Mouse (Mus musculus) limb, embryonic 13.5 days (tissue): ENCODE results near the gene Ppp1r9a. TPM values are rescaled to one million over a fixed set of nuclear protein-coding genes. Genes with fewer than 3 reads are reported as not detected.

Source experiments
- ATAC-seq: fragments of 200-750 bp; cut with Nextera tagmentation; 2 replicates; pipeline ENCODE4 v1.8.0; 2017; ENCODE audit warnings: low read depth, moderate number of reproducible peaks, moderate TSS enrichment; ENCODE audit not compliant: low FRiP score
- H3K27ac ChIP-seq: fragments of 300-500 bp; sonication (generic); 2 replicates; pipeline ENCODE4 v1.5.1; 2015; ENCODE audit warnings: inconsistent platforms, mild to moderate bottlenecking, moderate library complexity
- H3K27me3 ChIP-seq: fragments of 300-500 bp; sonication (generic); 2 replicates; pipeline ENCODE4 v1.6.1; 2015; ENCODE audit warnings: mild to moderate bottlenecking, inconsistent platforms
- H3K36me3 ChIP-seq: fragments of 300-500 bp; sonication (generic); 2 replicates; pipeline ENCODE4 v1.6.1; 2015; ENCODE audit warnings: inconsistent platforms, mild to moderate bottlenecking, moderate library complexity
- H3K4me1 ChIP-seq: fragments of 300-500 bp; sonication (generic); 2 replicates; pipeline ENCODE4 v1.6.1; 2015; ENCODE audit warnings: inconsistent platforms
- H3K4me2 ChIP-seq: fragments of 300-500 bp; sonication (generic); replicated peaks from 2 replicates; pipeline ENCODE4 v1.6.1; 2015; ENCODE audit warnings: inconsistent platforms, mild to moderate bottlenecking, moderate library complexity
- H3K4me3 ChIP-seq: fragments of 300-500 bp; sonication (generic); 2 replicates; pipeline ENCODE4 v1.5.1; 2015; ENCODE audit warnings: moderate library complexity, mild to moderate bottlenecking, inconsistent platforms
- H3K9ac ChIP-seq: fragments of 300-500 bp; sonication (generic); 2 replicates; pipeline ENCODE4 v1.6.1; 2015; ENCODE audit warnings: mild to moderate bottlenecking, inconsistent platforms
- H3K9me3 ChIP-seq: fragments of 300-500 bp; sonication (generic); 2 replicates; pipeline ENCODE4 v1.6.1; 2016; ENCODE audit warnings: inconsistent platforms
- WGBS: fragments of 180-500 bp; shearing (Covaris S2); methylation state at CpG from one replicate; pipeline ENCODE4 v1.1.7; 2015; 5-methylcytosine and 5-hydroxymethylcytosine counted together
- polyA plus RNA-seq: library from polyadenylated mRNA; unstranded; fragments of >200 nt; fragmentation: Nextera tagmentation; extraction: Ambion mirVana; gene quantifications from 2 replicates; pipeline ENCODE4 v1.2.1, GENCODE M21; 2015

Gene Ppp1r9a
- polyA plus RNA-seq, 1 experiment from 2014 or later, result 23.6 TPM

GRCm38 (mm10) chr6:5099842-5100241 lies 197.1 kb downstream of the Ppp1r9a start:
- Histone ChIP-seq H3K4me3 (no peak overlapping the region), H3K4me1 (peaks cover 38% of the 10 kb centered on the region), H3K36me3 (no peaks in the 10 kb centered on the region), H3K9ac (no peak overlapping the region), H3K4me2 (no peak overlapping the region), H3K9me3 (no peaks in the 10 kb centered on the region), H3K27ac (no peak overlapping the region), H3K27me3 (no peaks in the 10 kb centered on the region)
- 18% methylated on average over 8 of the region's 8 CpGs for WGBS
- no peak for ATAC-seq

GRCm38 (mm10) chr6:5100347-5100746 lies 197.6 kb downstream of the Ppp1r9a start:
- no peaks in the 10 kb centered on the region for H3K36me3 ChIP-seq
- H3K4me2 ChIP-seq, result no peak overlapping the region
- no peak for ATAC-seq
- H3K4me1 ChIP-seq, result peaks cover 33% of the 10 kb centered on the region
- H3K9ac ChIP-seq, result no peak overlapping the region
- no peaks in the 10 kb centered on the region for H3K9me3 ChIP-seq
- H3K4me3 ChIP-seq, result no peak overlapping the region
- no peak overlapping the region for H3K27ac ChIP-seq
- H3K27me3 ChIP-seq, result no peaks in the 10 kb centered on the region
- 51% methylated on average over 10 of the region's 10 CpGs for WGBS

GRCm38 (mm10) chr6:5102741-5103140 lies 200.0 kb downstream of the Ppp1r9a start:
- Histone ChIP-seq H3K27me3 (no peaks in the 10 kb centered on the region), H3K9me3 (no peaks in the 10 kb centered on the region), H3K4me3 (no peak overlapping the region), H3K9ac (no peak overlapping the region), H3K36me3 (no peaks in the 10 kb centered on the region), H3K4me1 (peaks cover 29% of the 10 kb centered on the region), H3K4me2 (no peak overlapping the region), H3K27ac (no peak overlapping the region)
- 3% methylated on average over 2 of the region's 2 CpGs for whole genome bisulfite sequencing
- ATAC-seq, result peak; percentile 57; the same call in 1 of the 2 replicates

GRCm38 (mm10) chr6:5103769-5104168 lies 201.1 kb downstream of the Ppp1r9a start:
- no peaks in the 10 kb centered on the region for H3K27me3 ChIP-seq
- peaks cover 35% of the 10 kb centered on the region for H3K4me1 ChIP-seq
- no peak overlapping the region for H3K4me2 ChIP-seq
- H3K9ac ChIP-seq, result no peak overlapping the region
- no peaks in the 10 kb centered on the region for H3K36me3 ChIP-seq
- H3K9me3 ChIP-seq, result no peaks in the 10 kb centered on the region
- H3K4me3 ChIP-seq, result no peak overlapping the region
- no peak overlapping the region for H3K27ac ChIP-seq
- 34% methylated on average over 6 of the region's 6 CpGs for WGBS
- ATAC-seq, result no peak

DNA sequence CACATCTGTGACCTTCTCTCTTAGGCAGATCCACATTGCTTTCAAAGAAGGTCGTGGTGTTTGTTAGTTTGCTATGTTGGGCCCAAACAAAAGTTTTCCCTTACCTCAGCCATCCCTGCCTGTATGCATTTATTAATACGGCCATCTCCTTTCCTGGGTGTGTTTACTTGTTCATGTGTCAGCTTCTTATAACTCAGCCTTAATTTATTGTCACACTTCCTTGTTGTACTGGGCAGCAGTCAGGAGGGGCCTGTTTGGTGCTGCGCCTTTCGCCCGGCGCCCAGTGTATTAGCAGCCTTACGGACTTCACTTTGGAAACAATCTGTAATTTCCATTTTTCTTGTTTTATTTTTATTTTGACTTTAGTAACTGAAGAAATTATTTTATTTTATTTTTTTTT lies 201.5 kb downstream of the Ppp1r9a start:
- no peak overlapping the region for H3K4me3 ChIP-seq
- no peaks in the 10 kb centered on the region for H3K9me3 ChIP-seq
- no peak overlapping the region for H3K9ac ChIP-seq
- ATAC-seq, result no peak
- H3K27me3 ChIP-seq, result no peaks in the 10 kb centered on the region
- no peaks in the 10 kb centered on the region for H3K36me3 ChIP-seq
- peaks cover 34% of the 10 kb centered on the region for H3K4me1 ChIP-seq
- no peak overlapping the region for H3K27ac ChIP-seq
- H3K4me2 ChIP-seq, result no peak overlapping the region
- WGBS, result 82% methylated on average over 7 of the region's 7 CpGs

GRCm38 (mm10) chr6:5108494-5108893 lies 205.8 kb downstream of the Ppp1r9a start:
- H3K4me3 ChIP-seq, result no peak overlapping the region
- H3K9me3 ChIP-seq, result no peaks in the 10 kb centered on the region
- peak overlapping the region; percentile 55; the same call in 1 of the 2 replicates for H3K27ac ChIP-seq

DNA sequence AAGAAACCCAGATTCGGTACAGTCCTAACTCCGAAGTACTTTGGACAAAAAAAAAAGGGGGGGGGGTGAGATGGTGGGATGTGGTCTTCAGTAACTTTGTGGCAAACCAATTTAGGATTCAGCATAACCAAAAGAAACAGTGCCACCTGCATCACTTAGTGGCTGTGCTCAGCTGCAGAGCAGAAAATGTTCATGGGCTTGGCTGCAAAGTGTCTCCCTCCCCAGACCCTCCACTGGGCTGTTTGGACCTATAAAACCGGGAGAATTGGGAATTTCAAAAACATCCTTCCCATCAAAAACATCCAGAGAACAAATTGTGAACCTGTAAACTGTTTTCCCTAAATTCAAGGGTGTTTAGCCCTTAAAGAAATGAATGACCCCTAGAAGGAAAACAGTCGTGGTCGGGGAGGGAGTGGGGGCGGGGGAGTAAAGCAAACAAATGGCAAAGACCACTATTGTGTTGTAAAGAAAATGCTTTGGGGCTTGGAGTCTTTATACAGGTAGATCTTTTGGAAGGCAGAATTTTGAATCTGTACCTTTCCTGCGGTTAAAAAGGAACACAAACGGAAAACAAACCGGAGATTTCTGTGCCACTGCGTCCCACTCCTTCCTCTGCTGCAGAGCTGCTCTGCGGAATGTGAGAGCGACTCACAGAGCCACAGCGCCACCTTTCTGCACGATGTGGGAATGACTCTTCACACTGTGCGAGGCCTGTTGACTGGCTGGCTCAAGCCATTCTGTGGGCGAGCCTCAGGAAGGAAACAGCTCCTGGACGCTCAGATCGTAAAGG lies 207.4 kb downstream of the Ppp1r9a start:
- H3K27me3 ChIP-seq, result no peaks in the 10 kb centered on the region
- peaks cover 2% of the 10 kb centered on the region for H3K36me3 ChIP-seq
- peak overlapping the region; percentile 38 for H3K4me3 ChIP-seq
- H3K4me1 ChIP-seq, result peaks cover 30% of the 10 kb centered on the region
- H3K4me2 ChIP-seq, result peak overlapping the region; percentile 61
- no peak overlapping the region for H3K9ac ChIP-seq
- ATAC-seq, result peak; percentile 96
- WGBS, result 3% methylated on average over 18 of the region's 18 CpGs
- H3K9me3 ChIP-seq, result no peaks in the 10 kb centered on the region
- H3K27ac ChIP-seq, result peak overlapping the region; percentile 65; the same call in 1 of the 2 replicates

More at GRCm38 (mm10) chr6:5108494-5108893, 205.8 kb downstream of the Ppp1r9a start:
- Histone ChIP-seq H3K4me1 (peaks cover 30% of the 10 kb centered on the region), H3K36me3 (no peaks in the 10 kb centered on the region), H3K9ac (no peak overlapping the region), H3K4me2 (no peak overlapping the region), H3K27me3 (no peaks in the 10 kb centered on the region)
- WGBS, result 26% methylated on average over 3 of the region's 3 CpGs
- no peak for ATAC-seq

GRCm38 (mm10) chr6:5110715-5111048 lies 208.0 kb downstream of the Ppp1r9a start:
- Histone ChIP-seq H3K4me2 (peak overlapping the region; percentile 61; the same call in 1 of the 2 replicates), H3K27ac (no peak overlapping the region), H3K4me1 (peaks cover 30% of the 10 kb centered on the region)

GRCm38 (mm10) chr6:5113103-5113502 lies 210.4 kb downstream of the Ppp1r9a start:
- Histone ChIP-seq H3K36me3 (peaks cover 27% of the 10 kb centered on the region), H3K9me3 (no peaks in the 10 kb centered on the region), H3K4me1 (peaks cover 27% of the 10 kb centered on the region), H3K27ac (no peak overlapping the region), H3K4me2 (no peak overlapping the region), H3K27me3 (no peaks in the 10 kb centered on the region), H3K9ac (no peak overlapping the region), H3K4me3 (no peak overlapping the region)
- no peak for ATAC-seq
- 25% methylated on average over 8 of the region's 8 CpGs for WGBS

More at GRCm38 (mm10) chr6:5110715-5111048, 208.0 kb downstream of the Ppp1r9a start:
- peaks cover 7% of the 10 kb centered on the region for H3K36me3 ChIP-seq
- no peak for ATAC-seq
- no peak overlapping the region for H3K4me3 ChIP-seq
- WGBS, result 1% methylated on average over 3 of the region's 3 CpGs
- H3K9ac ChIP-seq, result no peak overlapping the region
- H3K27me3 ChIP-seq, result no peaks in the 10 kb centered on the region
- no peaks in the 10 kb centered on the region for H3K9me3 ChIP-seq

DNA sequence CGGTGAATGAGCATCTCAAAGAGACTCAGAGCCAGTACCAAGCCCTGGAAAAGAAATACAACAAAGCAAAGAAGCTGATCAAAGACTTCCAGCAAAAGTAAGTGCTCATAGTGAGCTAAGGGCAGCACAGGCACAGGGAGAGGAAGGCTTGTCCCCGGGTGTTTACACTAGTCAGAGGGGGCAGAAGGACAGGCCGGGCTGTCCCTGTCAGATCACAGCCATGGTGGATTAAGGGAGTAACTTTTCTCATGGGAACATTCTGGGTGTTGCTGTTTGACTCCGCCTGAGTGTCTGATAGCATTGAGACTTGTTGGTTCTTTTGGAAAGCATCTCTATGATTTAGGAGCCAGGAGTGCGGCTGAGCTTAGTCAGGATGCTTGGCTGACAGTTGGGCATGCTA lies 211.0 kb downstream of the Ppp1r9a start:
- 57% methylated on average over 5 of the region's 5 CpGs for WGBS

DNA sequence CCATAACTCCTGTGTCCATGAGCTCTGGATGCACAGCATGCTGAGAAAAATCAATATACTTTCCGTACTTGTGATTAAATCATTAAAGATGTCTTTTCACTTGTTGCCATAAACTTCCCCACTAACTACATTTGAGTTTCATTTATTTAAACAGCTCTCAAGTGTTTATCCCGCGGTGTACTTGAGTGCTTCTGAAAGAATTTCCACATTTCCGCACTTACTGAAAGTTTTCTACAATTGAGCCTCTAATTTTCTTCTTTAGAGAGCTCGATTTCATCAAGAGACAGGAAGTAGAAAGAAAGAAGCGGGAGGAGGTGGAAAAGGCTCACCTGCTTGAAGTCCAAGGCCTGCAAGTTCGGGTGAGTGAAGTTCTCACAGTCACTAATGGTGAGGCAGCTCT lies 212.1 kb downstream of the Ppp1r9a start:
- H3K4me1 ChIP-seq, result peaks cover 11% of the 10 kb centered on the region
- H3K4me2 ChIP-seq, result no peak overlapping the region
- H3K27ac ChIP-seq, result no peak overlapping the region
- peaks cover 33% of the 10 kb centered on the region for H3K36me3 ChIP-seq
- H3K9ac ChIP-seq, result no peak overlapping the region
- H3K4me3 ChIP-seq, result no peak overlapping the region
- no peak for ATAC-seq
- WGBS, result 80% methylated on average over 7 of the region's 7 CpGs
- no peaks in the 10 kb centered on the region for H3K27me3 ChIP-seq
- H3K9me3 ChIP-seq, result no peaks in the 10 kb centered on the region

More for the DNA sequence above, 211.0 kb downstream of the Ppp1r9a start:
- Histone ChIP-seq H3K9me3 (no peaks in the 10 kb centered on the region), H3K9ac (no peak overlapping the region), H3K4me1 (peaks cover 21% of the 10 kb centered on the region), H3K4me3 (no peak overlapping the region), H3K4me2 (no peak overlapping the region), H3K36me3 (peaks cover 27% of the 10 kb centered on the region), H3K27me3 (no peaks in the 10 kb centered on the region), H3K27ac (no peak overlapping the region)
- no peak for ATAC-seq

- 85% methylated on average over 15 of the region's 15 CpGs for WGBS
- no peaks in the 10 kb centered on the region for H3K27me3 ChIP-seq
- H3K9me3 ChIP-seq, result no peaks in the 10 kb centered on the region
- H3K4me2 ChIP-seq, result no peak overlapping the region
- H3K4me3 ChIP-seq, result no peak overlapping the region
- H3K36me3 ChIP-seq, result peaks cover 36% of the 10 kb centered on the region
- no peak overlapping the region for H3K27ac ChIP-seq
- no peak overlapping the region for H3K9ac ChIP-seq
- H3K4me1 ChIP-seq, result no peaks in the 10 kb centered on the region
- no peak for ATAC-seq
These were observed 216.6 kb downstream of the Ppp1r9a start for GRCm38 (mm10) chr6:5119181-5119910.
